Mouse (Mus musculus) stomach, embryonic 14.5 days (tissue): ENCODE results near the gene Ccer1. TPM values are rescaled to one million over a fixed set of nuclear protein-coding genes. Genes with fewer than 3 reads are reported as not detected.
"Not testable (repeated sequence)": the region's sequence is repeated elsewhere in the genome, so short reads cannot be mapped to it uniquely, and the experiment has no call there.

Experiments
- ATAC-seq: fragments of 200-750 bp; cut with Nextera tagmentation; 2 replicates; pipeline ENCODE4 v1.8.0; 2017; ENCODE audit warnings: low read depth, moderate TSS enrichment; ENCODE audit not compliant: insufficient number of reproducible peaks, insufficient read depth, low FRiP score
- H3K27ac ChIP-seq: fragments of 300-500 bp; sonication (generic); 2 replicates; pipeline ENCODE4 v1.5.1; 2014; ENCODE audit warnings: mild to moderate bottlenecking, low read length, moderate library complexity, mixed read lengths
- H3K27me3 ChIP-seq: fragments of 300-500 bp; sonication (generic); 2 replicates; pipeline ENCODE4 v1.6.1; 2014; ENCODE audit warnings: low read length, control low read depth, mixed read lengths; ENCODE audit not compliant: control insufficient read depth, insufficient read depth
- H3K36me3 ChIP-seq: fragments of 300-500 bp; sonication (generic); 2 replicates; pipeline ENCODE4 v1.6.1; 2014; ENCODE audit warnings: mild to moderate bottlenecking, control low read depth, low read length, moderate library complexity, mixed read lengths; ENCODE audit not compliant: control insufficient read depth, insufficient read depth
- H3K4me1 ChIP-seq: fragments of 300-500 bp; sonication (generic); 2 replicates; pipeline ENCODE4 v1.6.1; 2014; ENCODE audit warnings: low read length, control low read depth, mixed read lengths; ENCODE audit not compliant: control insufficient read depth, insufficient read depth
- H3K4me2 ChIP-seq: fragments of 300-500 bp; sonication (generic); replicated peaks from 2 replicates; pipeline ENCODE4 v1.6.1; 2014; ENCODE audit warnings: low read depth, low read length, control low read depth
- H3K4me3 ChIP-seq: fragments of 300-500 bp; sonication (generic); 2 replicates; pipeline ENCODE4 v1.5.1; 2014; ENCODE audit warnings: low read depth, low read length, control low read depth
- H3K9ac ChIP-seq: fragments of 300-500 bp; sonication (generic); replicated peaks from 2 replicates; pipeline ENCODE4 v1.6.1; 2014; ENCODE audit warnings: low read depth, mild to moderate bottlenecking, control low read depth, low read length, moderate library complexity, mixed read lengths
- H3K9me3 ChIP-seq: fragments of 300-500 bp; sonication (generic); 2 replicates; pipeline ENCODE4 v1.6.1; 2016; ENCODE audit warnings: low read depth, low read length, control low read depth; ENCODE audit not compliant: control insufficient read depth
- WGBS: fragments of 180-500 bp; shearing (Covaris S2); extraction: QIAGEN DNeasy Blood & Tissue Kit; methylation state at CpG from one replicate; pipeline ENCODE4 v1.1.7; 2014; 5-methylcytosine and 5-hydroxymethylcytosine counted together
- polyA plus RNA-seq: library from polyadenylated mRNA; unstranded; fragments of >200 nt; fragmentation: Nextera tagmentation; extraction: Ambion mirVana; gene quantifications from 2 replicates; pipeline ENCODE4 v1.2.1, GENCODE M21; 2014

Ccer1 gene
- polyA plus RNA-seq, 1 experiment from 2014 or later, result not detected

- Histone ChIP-seq H3K4me1 (no peaks in the 10 kb centered on the region), H3K4me3 (no peak overlapping the region), H3K4me2 (no peak overlapping the region), H3K27ac (no peak overlapping the region), H3K27me3 (no peaks in the 10 kb centered on the region), H3K9ac (no peak overlapping the region), H3K9me3 (no peaks in the 10 kb centered on the region), H3K36me3 (no peaks in the 10 kb centered on the region)
- ATAC-seq, result no peak
- WGBS, result 76% methylated on average over 2 of the region's 2 CpGs
Observed at GRCm38 (mm10) chr10:97718021-97718420, 25.2 kb downstream of the Ccer1 start.

GRCm38 (mm10) chr10:97720625-97721024 is 27.8 kb downstream of the Ccer1 start:
- no peak for ATAC-seq
- H3K9ac ChIP-seq, result no peak overlapping the region
- no peaks in the 10 kb centered on the region for H3K27me3 ChIP-seq
- no peak overlapping the region for H3K4me2 ChIP-seq
- H3K4me1 ChIP-seq, result no peaks in the 10 kb centered on the region
- 74% methylated on average over 1 of the region's 1 CpGs for WGBS
- H3K4me3 ChIP-seq, result no peak overlapping the region
- no peaks in the 10 kb centered on the region for H3K9me3 ChIP-seq
- H3K36me3 ChIP-seq, result no peaks in the 10 kb centered on the region
- no peak overlapping the region for H3K27ac ChIP-seq

GRCm38 (mm10) chr10:97722709-97723108 is 29.9 kb downstream of the Ccer1 start:
- ATAC-seq, result no peak
- H3K9me3 ChIP-seq, result no peaks in the 10 kb centered on the region
- no peak overlapping the region for H3K27ac ChIP-seq
- H3K9ac ChIP-seq, result no peak overlapping the region
- no peaks in the 10 kb centered on the region for H3K36me3 ChIP-seq
- WGBS, result 92% methylated on average over 9 of the region's 9 CpGs
- no peak overlapping the region for H3K4me3 ChIP-seq
- no peaks in the 10 kb centered on the region for H3K4me1 ChIP-seq
- H3K27me3 ChIP-seq, result no peaks in the 10 kb centered on the region
- no peak overlapping the region for H3K4me2 ChIP-seq

- Histone ChIP-seq H3K27me3 (no peaks in the 10 kb centered on the region), H3K9me3 (no peaks in the 10 kb centered on the region), H3K27ac (no peak overlapping the region), H3K36me3 (no peaks in the 10 kb centered on the region), H3K9ac (no peak overlapping the region), H3K4me1 (no peaks in the 10 kb centered on the region), H3K4me2 (no peak overlapping the region), H3K4me3 (no peak overlapping the region)
- 12% methylated on average over 1 of the region's 1 CpGs for WGBS
- no peak for ATAC-seq
Observed at GRCm38 (mm10) chr10:97725929-97726328, 33.1 kb downstream of the Ccer1 start.

GRCm38 (mm10) chr10:97726655-97727054 is 33.8 kb downstream of the Ccer1 start, which contains the start of gene C030005K15Rik:
TSS of gene C030005K15Rik (minus strand) at chr10:97726755.
- H3K9me3 ChIP-seq, H3K4me3 ChIP-seq, H3K9ac ChIP-seq, H3K27ac ChIP-seq, H3K4me2 ChIP-seq, ATAC-seq, H3K27me3 ChIP-seq, H3K4me1 ChIP-seq, H3K36me3 ChIP-seq: not testable (repeated sequence)

Other genes with a start within 250 kb of the Ccer1 start
- 715 and 742 TPM in 2 replicates for gene Dcn, start 213.4 kb upstream of the Ccer1 start, polyA plus RNA-seq
- 320 and 332 TPM in 2 replicates for gene Lum, start 127.9 kb upstream of the Ccer1 start, polyA plus RNA-seq
- gene Kera, start 86.2 kb upstream of the Ccer1 start, polyA plus RNA-seq, result 1.7 and 1.8 TPM in 2 replicates
- gene Epyc, start 49.0 kb upstream of the Ccer1 start, polyA plus RNA-seq, result 0.91 and 1.2 TPM in 2 replicates
- not detected in 2 replicates for gene C030005K15Rik, start 33.7 kb downstream of the Ccer1 start, polyA plus RNA-seq